Mouse (Mus musculus): ENCODE measurements around the gene Rtn4rl1. TPM values are rescaled to one million over a fixed set of nuclear protein-coding genes. Genes with fewer than 3 reads are reported as not detected.
"Not testable (repeated sequence)": the region's sequence is repeated elsewhere in the genome, so short reads cannot be mapped to it uniquely, and the experiment has no call there.

Rtn4rl1 gene
- total RNA-seq, 2 experiments from 2014 or later: 76.5 to 90.2 TPM

DNA sequence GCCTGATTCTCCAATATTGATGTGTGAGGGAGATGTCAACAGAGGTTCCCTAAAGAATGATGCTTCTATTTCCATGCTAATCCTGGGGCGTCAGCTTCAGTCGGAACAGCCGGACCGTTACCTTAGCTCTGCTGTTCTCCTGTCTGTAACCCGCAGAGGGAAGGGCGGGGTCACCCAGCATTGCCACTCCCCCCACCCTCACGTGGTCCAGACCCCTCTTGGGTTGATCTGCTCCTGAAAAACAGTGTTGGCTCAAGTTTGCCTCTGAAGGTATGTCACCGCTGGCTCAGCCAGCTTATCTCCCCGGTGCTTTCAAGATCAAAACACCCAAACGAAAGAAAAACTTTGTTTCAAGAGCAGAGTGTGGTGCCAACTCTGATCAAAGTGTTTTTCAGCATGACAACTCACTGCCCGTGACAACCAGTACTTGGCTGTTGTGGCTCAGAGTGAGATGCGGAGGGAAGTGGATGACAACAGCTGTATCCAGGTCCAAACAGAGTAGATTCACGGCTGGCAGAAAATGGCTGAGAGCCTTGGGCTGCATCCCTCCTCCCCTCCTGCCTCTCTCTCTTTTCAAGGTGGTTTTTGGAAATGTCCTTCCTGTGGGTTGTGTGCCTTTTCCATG lies 89.0 kb downstream of the Rtn4rl1 start:
- DNase-seq (ENCODE audit: low spot score in 2 of 2): no peak
- intact Hi-C loops (cut with DNase I): no loop called here

DNA sequence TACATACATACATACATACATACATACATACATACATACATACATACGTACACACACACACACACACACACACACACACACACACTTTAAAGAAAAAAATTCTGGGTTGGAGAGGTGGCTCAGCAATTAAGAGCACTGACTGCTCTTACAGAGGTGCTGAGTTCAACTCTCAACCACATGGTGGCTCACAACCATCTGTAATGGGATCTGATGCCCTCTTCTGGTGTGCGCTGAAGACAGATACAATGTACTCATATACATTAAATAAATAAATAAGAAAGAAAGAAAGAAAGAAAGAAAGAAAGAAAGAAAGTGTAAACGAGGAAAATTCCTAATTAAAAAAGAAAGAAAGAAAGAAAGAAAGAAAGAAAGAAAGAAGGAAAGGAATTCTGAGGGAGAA lies 90.2 kb downstream of the Rtn4rl1 start:
- DNase-seq (ENCODE audit: low spot score in 2 of 2); intact Hi-C loops (cut with DNase I): not testable (repeated sequence)

- intact Hi-C loops (cut with DNase I): no loop called here
- no peak for DNase-seq (ENCODE audit: low spot score in 2 of 2)
Observed at GRCm38 (mm10) chr11:75285893-75286467, 92.4 kb downstream of the Rtn4rl1 start.

GRCm38 (mm10) chr11:75286868-75287267 lies 93.3 kb downstream of the Rtn4rl1 start:
- DNase-seq (ENCODE audit: low spot score in 2 of 2): no peak
- intact Hi-C loops (cut with DNase I): no loop called here

- intact Hi-C loops (cut with DNase I): no loop called here
- DNase-seq (ENCODE audit: low spot score in 2 of 2): no peak
Observed at GRCm38 (mm10) chr11:75287940-75288339, 94.4 kb downstream of the Rtn4rl1 start.

GRCm38 (mm10) chr11:75288517-75288916 lies 94.9 kb downstream of the Rtn4rl1 start:
- no peak for DNase-seq (ENCODE audit: low spot score in 2 of 2)
- intact Hi-C loops (cut with DNase I): no loop called here

GRCm38 (mm10) chr11:75289120-75289519 lies 95.5 kb downstream of the Rtn4rl1 start:
- intact Hi-C loops (cut with DNase I): no loop called here
- DNase-seq (ENCODE audit: low spot score in 2 of 2): no peak

DNA sequence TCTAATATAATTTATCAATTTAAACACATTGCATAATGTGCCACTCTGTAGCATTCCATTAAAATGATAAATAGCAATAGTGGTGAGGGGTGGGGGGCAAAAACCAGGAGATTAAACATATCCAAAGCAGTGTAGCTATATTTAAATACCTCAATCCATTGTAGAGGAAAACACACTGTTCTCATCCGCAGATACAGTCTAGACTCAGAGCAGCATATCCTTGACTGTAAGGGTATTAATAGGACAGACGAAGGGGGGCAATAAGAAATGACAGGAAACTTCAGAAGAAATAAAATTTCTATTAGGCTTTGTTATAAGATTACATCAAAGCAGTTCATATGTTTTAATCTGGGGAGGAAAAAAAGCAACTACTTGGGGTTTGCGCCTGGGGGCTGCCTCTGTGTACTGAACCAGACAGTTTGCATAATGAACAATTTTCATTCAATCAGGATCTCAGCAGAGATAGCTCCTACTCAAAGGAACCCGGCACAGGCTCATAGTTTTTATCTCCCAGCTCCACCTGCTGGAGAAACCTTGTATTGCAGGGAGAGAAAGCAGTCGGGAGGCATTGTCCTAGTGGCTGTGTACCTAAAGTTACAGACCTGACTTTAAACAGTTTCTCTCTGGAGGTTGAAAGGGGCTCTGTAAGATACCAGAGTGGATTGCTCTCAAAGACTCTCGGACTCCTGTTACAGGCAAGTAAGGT lies 97.1 kb downstream of the Rtn4rl1 start:
- intact Hi-C loops (cut with DNase I): loop anchor here (1.0 to 10.0 kb wide), 3 partner anchors 97 to 346 kb away; partner anchors contain the start of gene Rtn4rl1
- peak; percentile 95 to 98 for DNase-seq (ENCODE audit: low spot score in 2 of 2)

DNA sequence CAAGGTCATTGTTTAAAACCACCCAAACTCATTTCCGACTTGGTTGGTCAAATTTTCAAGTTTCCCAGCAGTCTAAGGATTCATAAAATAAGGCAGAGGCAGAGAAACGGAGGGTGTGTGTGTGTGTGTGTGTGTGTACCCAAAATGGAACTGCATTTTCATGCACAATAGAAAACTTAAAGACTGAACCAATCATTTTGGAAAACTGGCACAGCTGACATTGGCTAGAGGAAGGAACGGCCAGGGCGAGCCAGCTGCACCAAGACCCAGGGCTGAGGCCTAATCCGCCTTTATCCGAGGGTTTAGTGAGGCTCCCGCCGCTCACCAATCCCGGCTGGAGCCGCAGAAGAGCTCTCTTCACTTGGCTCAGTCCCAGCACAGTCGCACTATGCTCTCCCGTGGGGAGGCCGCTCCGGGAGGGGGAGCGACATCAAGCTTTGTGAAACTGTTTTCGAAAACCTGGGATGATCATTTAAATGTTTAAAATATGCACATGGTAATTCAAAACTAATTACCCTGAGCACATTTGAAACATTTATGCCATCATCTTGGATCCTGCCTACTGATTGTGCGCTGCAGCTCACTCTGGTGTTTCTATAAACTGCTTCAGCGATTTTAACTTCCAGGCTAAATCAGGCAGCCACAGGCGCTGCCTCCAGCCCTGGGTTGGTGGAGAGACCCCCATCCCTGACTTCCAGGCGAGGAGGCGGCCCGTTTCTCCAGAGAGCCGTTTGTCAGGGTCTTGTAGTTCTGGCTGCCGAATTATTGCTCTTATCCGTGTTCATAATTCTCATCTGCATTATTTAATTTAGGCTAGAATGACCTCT lies 98.0 kb downstream of the Rtn4rl1 start:
- DNase-seq (ENCODE audit: low spot score in 2 of 2): peak; percentile 69 to 89
- intact Hi-C loops (cut with DNase I): loop anchor here (1.0 to 10.0 kb wide), 3 partner anchors 98 to 347 kb away; partner anchors contain the start of gene Rtn4rl1

- intact Hi-C loops (cut with DNase I): loop anchor here (10.0 kb wide), 1 partner anchor 347 kb away; no protein-coding TSS in a partner anchor
Observed at GRCm38 (mm10) chr11:75292281-75292680, 98.7 kb downstream of the Rtn4rl1 start.

GRCm38 (mm10) chr11:75293852-75294361 lies 100.3 kb downstream of the Rtn4rl1 start:
- DNase-seq (ENCODE audit: low spot score in 2 of 2): peak in 1 of 2 experiments; percentile 44

More at GRCm38 (mm10) chr11:75292281-75292680, 98.7 kb downstream of the Rtn4rl1 start:
- DNase-seq (ENCODE audit: low spot score in 2 of 2): peak in 1 of 2 experiments; percentile 58

GRCm38 (mm10) chr11:75294862-75295261 lies 101.3 kb downstream of the Rtn4rl1 start:
- peak in 1 of 2 experiments; percentile 51 for DNase-seq (ENCODE audit: low spot score in 2 of 2)
- intact Hi-C loops (cut with DNase I): loop anchor here (10.0 kb wide), 1 partner anchor 350 kb away; no protein-coding TSS in a partner anchor

More at GRCm38 (mm10) chr11:75293852-75294361, 100.3 kb downstream of the Rtn4rl1 start:
- intact Hi-C loops (cut with DNase I): loop anchor here (10.0 kb wide), 1 partner anchor 349 kb away; no protein-coding TSS in a partner anchor

DNA sequence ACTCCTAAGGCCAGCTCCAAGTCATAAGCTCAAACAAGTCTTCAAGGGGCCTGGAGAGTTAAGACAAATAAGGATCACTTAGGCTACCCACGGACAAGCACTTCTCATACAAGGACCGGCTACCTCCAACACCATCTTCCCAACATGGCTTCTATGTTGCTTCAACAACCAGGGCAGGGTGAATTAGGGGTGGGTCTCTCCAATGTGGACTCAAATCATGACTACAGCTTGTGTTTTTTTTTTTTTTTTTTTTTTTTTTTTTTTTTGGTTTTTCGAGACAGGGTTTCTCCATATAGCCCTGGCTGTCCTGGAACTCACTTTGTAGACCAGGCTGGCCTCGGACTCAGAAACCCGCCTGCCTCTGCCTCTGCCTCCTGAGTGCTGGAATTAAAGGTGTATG lies 102.0 kb downstream of the Rtn4rl1 start:
- intact Hi-C loops (cut with DNase I): loop anchor here (10.0 kb wide), 1 partner anchor 351 kb away; no protein-coding TSS in a partner anchor

GRCm38 (mm10) chr11:75296406-75297005 lies 102.9 kb downstream of the Rtn4rl1 start:
- intact Hi-C loops (cut with DNase I): loop anchor here (10.0 kb wide), 1 partner anchor 352 kb away; no protein-coding TSS in a partner anchor
- DNase-seq (ENCODE audit: low spot score in 2 of 2): peak in 1 of 2 experiments; percentile 83

More for the DNA sequence above, 102.0 kb downstream of the Rtn4rl1 start:
- not testable (repeated sequence) for DNase-seq (ENCODE audit: low spot score in 2 of 2)

- DNase-seq (ENCODE audit: low spot score in 2 of 2): no peak
- intact Hi-C loops (cut with DNase I): loop anchor here (10.0 kb wide), 1 partner anchor 353 kb away; no protein-coding TSS in a partner anchor
Observed at GRCm38 (mm10) chr11:75297631-75298030, 104.0 kb downstream of the Rtn4rl1 start.

DNA sequence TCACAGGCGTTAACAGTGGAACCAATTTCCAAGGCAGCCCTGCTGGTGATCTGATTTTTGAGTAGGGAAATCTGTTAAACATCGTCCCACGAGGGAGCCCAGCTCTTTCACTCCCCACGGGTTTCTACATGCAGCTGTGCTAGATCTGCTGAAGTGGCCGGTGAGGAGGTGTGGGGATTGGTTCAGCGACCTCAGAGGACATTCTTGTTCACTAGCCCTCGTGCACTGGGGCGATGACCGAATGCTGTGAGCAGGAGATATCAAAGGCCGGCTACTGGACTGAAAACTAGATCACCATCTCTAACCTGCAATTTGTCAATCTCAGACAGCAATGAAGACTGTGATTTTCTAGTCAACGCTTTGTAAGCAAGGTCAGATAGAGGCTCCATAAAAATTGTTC lies 104.9 kb downstream of the Rtn4rl1 start:
- intact Hi-C loops (cut with DNase I): loop anchor here (10.0 kb wide), 1 partner anchor 354 kb away; no protein-coding TSS in a partner anchor
- DNase-seq (ENCODE audit: low spot score in 2 of 2): no peak

DNA sequence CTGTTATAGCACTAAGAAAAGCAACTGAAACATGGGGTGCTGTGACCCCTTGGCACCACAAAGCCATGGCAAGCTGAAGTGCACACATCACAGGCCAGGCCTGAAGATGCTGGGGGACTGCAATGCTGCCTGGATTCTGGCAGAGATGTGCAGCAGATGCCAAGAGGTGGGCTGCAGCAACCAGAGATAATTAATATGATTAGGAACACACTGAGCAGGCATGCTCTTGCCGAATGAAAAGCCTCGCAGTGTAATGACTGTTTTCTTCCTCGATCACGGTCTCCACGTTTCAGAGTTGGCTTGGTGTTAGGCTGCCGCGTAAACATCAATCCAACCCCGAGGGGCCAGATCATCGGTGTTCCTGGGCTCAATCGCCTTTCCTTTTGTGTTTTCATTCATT lies 106.2 kb downstream of the Rtn4rl1 start:
- intact Hi-C loops (cut with DNase I): loop anchor here (10.0 kb wide), 1 partner anchor 355 kb away; no protein-coding TSS in a partner anchor

GRCm38 (mm10) chr11:75300954-75301353 lies 107.4 kb downstream of the Rtn4rl1 start:
- DNase-seq (ENCODE audit: low spot score in 2 of 2): no peak
- intact Hi-C loops (cut with DNase I): no loop called here

More for the DNA sequence above, 106.2 kb downstream of the Rtn4rl1 start:
- DNase-seq (ENCODE audit: low spot score in 2 of 2): no peak

Measured in left cerebral cortex, postnatal 25 days (tissue).